Mouse (Mus musculus): Measurements from ENCODE around the gene Adgrf1. TPM values are rescaled to one million over a fixed set of nuclear protein-coding genes. Genes with fewer than 3 reads are reported as not detected.

The Adgrf1 gene
- polyA plus RNA-seq, 1 experiment from 2014 or later, result not detected

DNA sequence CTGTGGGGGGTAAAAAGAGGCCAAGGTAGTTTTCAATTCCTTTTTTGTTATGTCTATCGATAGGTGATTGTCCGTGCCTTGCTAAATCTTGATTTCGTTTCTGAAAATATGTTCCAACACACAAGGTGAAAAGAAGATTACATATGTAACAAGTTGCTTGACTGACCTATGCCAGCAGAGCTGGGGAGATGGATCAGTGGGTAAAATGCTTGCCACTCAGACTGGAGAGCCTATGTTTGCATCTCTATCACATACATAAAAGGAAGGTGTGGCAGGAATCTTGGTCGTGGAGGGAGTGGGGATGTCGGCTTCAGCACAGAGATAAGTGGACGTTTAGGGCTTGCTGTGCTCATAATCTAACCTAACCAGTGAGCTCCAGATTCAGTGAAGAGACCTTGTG is 93.8 kb downstream of the Adgrf1 start:
- no peak for ATAC-seq (ENCODE audit: insufficient number of reproducible peaks, insufficient read depth, low FRiP score, low TSS enrichment, low read depth)
- H3K4me1 ChIP-seq (replicated peaks), result peaks cover 18% of the 10 kb centered on the region
- H3K9me3 ChIP-seq, result no peaks in the 10 kb centered on the region
- no peak overlapping the region for H3K4me3 ChIP-seq (replicated peaks)
- H3K4me2 ChIP-seq, result no peak overlapping the region
- no peak overlapping the region for H3K27ac ChIP-seq
- H3K27me3 ChIP-seq, result no peaks in the 10 kb centered on the region
- 61% methylated on average over 6 of the region's 6 CpGs for WGBS
- H3K36me3 ChIP-seq, result no peaks in the 10 kb centered on the region
- no peak overlapping the region for H3K9ac ChIP-seq (replicated peaks)

DNA sequence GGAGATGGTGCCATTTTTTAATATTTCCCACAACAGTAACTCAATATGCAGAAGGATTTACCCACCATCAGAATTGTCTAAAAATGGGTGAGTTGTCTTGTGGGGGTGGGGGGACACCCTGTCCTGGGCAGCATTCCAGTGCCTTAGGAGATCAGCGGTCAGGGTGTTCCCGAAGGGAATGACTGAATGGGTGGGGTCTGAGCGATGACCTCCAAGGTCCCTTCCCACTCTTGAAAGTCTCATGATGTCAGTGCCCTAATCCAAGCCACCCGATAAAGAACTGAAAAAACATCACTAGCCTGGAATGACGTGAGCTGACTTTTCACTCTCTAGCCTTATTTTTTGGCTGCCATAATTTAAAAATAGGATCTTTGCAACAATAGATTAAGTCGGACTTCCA is 95.2 kb downstream of the Adgrf1 start:
- ATAC-seq (ENCODE audit: insufficient number of reproducible peaks, insufficient read depth, low FRiP score, low TSS enrichment, low read depth), result no peak
- no peaks in the 10 kb centered on the region for H3K9me3 ChIP-seq
- WGBS, result 88% methylated on average over 6 of the region's 6 CpGs

DNA sequence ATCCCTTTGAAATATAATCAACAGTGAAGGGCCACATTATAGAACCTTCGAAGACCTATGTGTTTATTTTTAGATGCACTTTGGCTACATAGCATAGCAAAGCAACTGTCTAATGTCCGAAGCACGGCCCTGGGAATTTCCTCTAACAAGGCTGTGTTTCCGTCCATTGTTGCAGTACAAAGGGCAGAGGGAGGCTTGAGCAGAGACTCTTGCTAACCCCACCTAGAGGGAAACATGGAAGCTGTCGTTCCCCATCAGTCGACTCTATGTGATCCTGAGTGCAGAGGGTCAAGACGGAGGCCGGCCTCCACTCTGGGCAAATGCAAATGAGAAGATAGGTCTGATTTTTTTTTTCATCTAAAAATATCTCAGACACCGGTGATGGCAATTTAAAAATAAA is 96.4 kb downstream of the Adgrf1 start:
- no peak overlapping the region for H3K9ac ChIP-seq (replicated peaks)
- H3K27ac ChIP-seq, result no peak overlapping the region
- no peak overlapping the region for H3K4me3 ChIP-seq (replicated peaks)
- peaks cover 9% of the 10 kb centered on the region for H3K4me1 ChIP-seq (replicated peaks)
- H3K9me3 ChIP-seq, result no peaks in the 10 kb centered on the region
- H3K36me3 ChIP-seq, result no peaks in the 10 kb centered on the region
- H3K4me2 ChIP-seq, result no peak overlapping the region
- 88% methylated on average over 9 of the region's 9 CpGs for WGBS
- H3K27me3 ChIP-seq, result no peaks in the 10 kb centered on the region
- ATAC-seq (ENCODE audit: insufficient number of reproducible peaks, insufficient read depth, low FRiP score, low TSS enrichment, low read depth), result no peak

More for the DNA sequence above, 95.2 kb downstream of the Adgrf1 start:
- Histone ChIP-seq H3K9ac (replicated peaks) (no peak overlapping the region), H3K4me3 (replicated peaks) (no peak overlapping the region), H3K27ac (no peak overlapping the region), H3K4me2 (no peak overlapping the region), H3K4me1 (replicated peaks) (peaks cover 12% of the 10 kb centered on the region), H3K27me3 (no peaks in the 10 kb centered on the region), H3K36me3 (no peaks in the 10 kb centered on the region)

DNA sequence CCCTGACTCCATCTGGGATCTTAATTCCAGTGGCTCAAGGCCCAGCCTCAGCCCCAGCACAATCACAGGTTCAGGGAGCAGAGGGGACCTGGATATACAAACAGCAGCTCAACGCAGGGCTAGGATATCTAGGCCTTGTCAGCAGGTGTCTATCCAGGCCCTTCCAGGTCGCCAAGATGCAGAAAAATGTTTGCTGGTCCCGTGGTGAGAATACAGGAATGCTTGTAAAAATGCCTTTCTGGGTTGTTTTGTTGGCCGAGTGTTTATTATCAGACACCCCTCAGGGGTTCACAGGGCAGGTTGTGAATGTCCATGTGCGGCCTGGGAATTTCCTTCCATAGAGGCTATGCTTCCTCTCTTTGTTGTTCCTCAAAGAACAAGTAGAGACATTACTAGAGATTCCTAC is 98.0 kb downstream of the Adgrf1 start:
- 30% methylated on average over 5 of the region's 5 CpGs for WGBS
- H3K4me1 ChIP-seq (replicated peaks), result peaks cover 9% of the 10 kb centered on the region
- no peaks in the 10 kb centered on the region for H3K36me3 ChIP-seq
- H3K4me2 ChIP-seq, result no peak overlapping the region
- H3K27me3 ChIP-seq, result no peaks in the 10 kb centered on the region
- no peak overlapping the region for H3K27ac ChIP-seq
- H3K9ac ChIP-seq (replicated peaks), result no peak overlapping the region
- H3K9me3 ChIP-seq, result no peaks in the 10 kb centered on the region
- ATAC-seq (ENCODE audit: insufficient number of reproducible peaks, insufficient read depth, low FRiP score, low TSS enrichment, low read depth), result no peak
- H3K4me3 ChIP-seq (replicated peaks), result no peak overlapping the region

DNA sequence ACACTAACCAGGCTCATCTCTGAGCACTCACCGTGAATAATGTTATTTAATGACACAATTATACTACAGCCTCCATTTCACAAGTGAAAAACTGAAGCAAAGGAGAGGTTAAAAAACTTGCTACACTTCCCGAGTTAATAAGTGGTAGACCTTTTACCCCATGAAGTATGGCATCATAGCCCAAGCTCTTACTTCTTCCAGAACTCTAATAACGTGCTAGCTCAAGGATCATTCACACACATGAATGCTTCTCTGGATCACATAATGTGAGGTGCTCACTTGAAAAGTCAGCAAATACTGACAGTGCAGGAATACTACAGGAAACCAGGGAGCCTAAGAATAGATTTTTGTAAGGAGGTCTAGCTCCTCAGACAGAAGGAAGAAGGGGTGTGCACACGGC is 102.5 kb downstream of the Adgrf1 start:
- Histone ChIP-seq H3K36me3 (no peaks in the 10 kb centered on the region), H3K4me3 (replicated peaks) (no peak overlapping the region), H3K9ac (replicated peaks) (no peak overlapping the region), H3K27ac (no peak overlapping the region), H3K4me1 (replicated peaks) (peaks cover 9% of the 10 kb centered on the region), H3K27me3 (no peaks in the 10 kb centered on the region), H3K4me2 (no peak overlapping the region), H3K9me3 (no peaks in the 10 kb centered on the region)
- 76% methylated on average over 4 of the region's 4 CpGs for WGBS
- no peak for ATAC-seq (ENCODE audit: insufficient number of reproducible peaks, insufficient read depth, low FRiP score, low TSS enrichment, low read depth)

DNA sequence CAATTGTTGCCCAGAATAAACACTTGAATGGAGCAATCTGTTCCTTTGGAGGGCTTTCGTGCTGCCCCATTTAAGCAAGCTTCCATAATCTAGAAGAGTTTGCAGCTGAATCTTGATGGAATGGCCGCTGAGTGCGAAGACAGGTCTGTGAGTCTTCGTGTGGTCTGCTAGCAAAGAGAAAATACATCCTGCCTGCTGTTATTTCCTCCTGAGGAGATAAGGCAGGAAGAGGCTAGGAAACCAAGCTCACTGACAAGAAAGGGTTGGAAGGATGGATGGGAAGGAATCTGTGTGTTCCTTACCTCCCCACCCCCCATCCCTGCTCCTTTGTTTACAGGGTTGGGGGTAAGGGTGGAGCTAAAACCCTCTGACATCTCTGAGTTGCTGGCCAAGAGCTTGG is 103.9 kb downstream of the Adgrf1 start:
- no peaks in the 10 kb centered on the region for H3K4me1 ChIP-seq (replicated peaks)
- no peak overlapping the region for H3K27ac ChIP-seq
- no peak overlapping the region for H3K4me3 ChIP-seq (replicated peaks)
- H3K9ac ChIP-seq (replicated peaks), result no peak overlapping the region
- H3K9me3 ChIP-seq, result no peaks in the 10 kb centered on the region
- H3K36me3 ChIP-seq, result no peaks in the 10 kb centered on the region
- 62% methylated on average over 4 of the region's 4 CpGs for WGBS
- H3K4me2 ChIP-seq, result no peak overlapping the region
- H3K27me3 ChIP-seq, result no peaks in the 10 kb centered on the region
- no peak for ATAC-seq (ENCODE audit: insufficient number of reproducible peaks, insufficient read depth, low FRiP score, low TSS enrichment, low read depth)

Other genes with a start within 250 kb of the Adgrf1 start
- 10.2 and 12.2 TPM in 2 replicates for gene Adgrf5, start 90.1 kb downstream of the Adgrf1 start, polyA plus RNA-seq (2016; fragmentation: Nextera tagmentation; extraction: Ambion mirVana)
- gene Mep1a, start 232.5 kb downstream of the Adgrf1 start, polyA plus RNA-seq (2016; fragmentation: Nextera tagmentation; extraction: Ambion mirVana), result not detected in 2 replicates